ENCODE assay signal across 8 mouse cellular contexts in the genomic region with DNA sequence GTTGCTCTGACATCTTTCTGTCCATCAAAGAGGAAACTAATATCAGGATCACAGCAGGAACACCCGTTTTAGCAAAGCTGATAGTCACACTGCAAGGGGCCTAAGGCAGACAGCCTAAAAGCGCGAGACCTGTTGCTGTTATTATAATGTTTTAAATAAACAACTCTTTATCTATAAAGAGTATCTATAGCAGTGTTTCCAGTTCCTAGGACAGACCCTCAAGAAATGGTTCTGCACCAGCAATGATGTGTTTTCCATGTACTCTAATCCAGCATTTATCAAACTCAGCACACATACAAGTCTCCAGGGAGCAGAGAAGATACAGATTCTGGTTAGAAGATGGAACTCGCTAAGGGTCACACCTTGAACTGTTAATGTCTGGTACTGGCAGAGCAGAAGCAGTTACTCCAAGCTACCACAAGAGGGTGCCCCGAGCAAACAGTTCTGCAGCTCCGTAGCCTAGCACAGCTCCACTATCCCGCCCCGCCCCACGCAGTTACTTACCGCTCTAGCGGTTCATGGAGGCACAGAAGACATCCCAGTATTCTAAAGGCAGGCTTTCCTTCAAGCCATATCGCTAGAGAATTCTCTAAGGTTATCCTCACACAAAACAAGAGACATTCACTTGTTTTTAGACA.
DNase-seq lines count a peak whose midpoint lies in the region; ATAC-seq and TF ChIP-seq lines count a peak whose summit lies in the region.

No protein-coding gene starts in this region.

- peak; percentile 90 for TF ChIP-seq CTCF in brain, embryonic 14.5 days (IDR thresholded peaks at IDR 0.05; ENCODE audit: borderline replicate concordance, extremely low read depth, insufficient read depth, insufficient read length)

- no peaks in the 10 kb centered on the region for H3K27me3 ChIP-seq in heart, embryonic 15.5 days
- H3K27me3 ChIP-seq in liver, embryonic 11.5 days (replicated peaks; ENCODE audit: control insufficient read depth, insufficient read depth, low read length) = no peaks in the 10 kb centered on the region
- no peaks in the 10 kb centered on the region for H3K27me3 ChIP-seq in neural tube, embryonic 13.5 days

- H3K4me2 ChIP-seq in heart, embryonic 15.5 days = no peak overlapping the region
- no peak overlapping the region for H3K4me2 ChIP-seq in liver, embryonic 11.5 days
- no peak overlapping the region for H3K4me2 ChIP-seq in neural tube, embryonic 13.5 days

- no peak overlapping the region for H3K9ac ChIP-seq in heart, embryonic 15.5 days
- no peak overlapping the region for H3K9ac ChIP-seq in liver, embryonic 11.5 days (ENCODE audit: low read depth, low read length)
- H3K9ac ChIP-seq in neural tube, embryonic 13.5 days = no peak overlapping the region

- DNase-seq in CD4-positive helper T cell, adult 2 months (ENCODE audit: low read depth, low spot score) = peak; percentile 64
- peak; percentile 94 for DNase-seq in brain, embryonic 14.5 days (ENCODE audit: low read depth)
- peak; percentile 5 for DNase-seq in fat pad, adult 2 months (ENCODE audit: extremely low read depth, low read depth, low spot score)
- peak; percentile 88 for DNase-seq in kidney, postnatal 10 days
- DNase-seq in liver, embryonic 11.5 days (ENCODE audit: low spot score) = peak; percentile 45
- peak; percentile 62 for DNase-seq in telencephalon, adult 2 months (ENCODE audit: low read depth, low spot score)

- no peak for TF ChIP-seq POLR2A in brain, embryonic 14.5 days (IDR thresholded peaks at IDR 0.05; ENCODE audit: borderline replicate concordance, extremely low read depth, insufficient read depth, insufficient read length, poor library complexity, severe bottlenecking)

- no peaks in the 10 kb centered on the region for H3K36me3 ChIP-seq in heart, embryonic 15.5 days
- no peaks in the 10 kb centered on the region for H3K36me3 ChIP-seq in liver, embryonic 11.5 days (ENCODE audit: control insufficient read depth, insufficient read depth, low read length)
- no peaks in the 10 kb centered on the region for H3K36me3 ChIP-seq in neural tube, embryonic 13.5 days

- H3K27ac ChIP-seq in heart, embryonic 15.5 days = no peak overlapping the region
- no peak overlapping the region for H3K27ac ChIP-seq in liver, embryonic 11.5 days (ENCODE audit: low read depth, low read length)
- H3K27ac ChIP-seq in neural tube, embryonic 13.5 days (replicated peaks) = no peak overlapping the region

- no peak overlapping the region for H3K4me3 ChIP-seq in heart, embryonic 15.5 days
- H3K4me3 ChIP-seq in liver, embryonic 11.5 days (ENCODE audit: low read depth, low read length) = no peak overlapping the region
- no peak overlapping the region for H3K4me3 ChIP-seq in neural tube, embryonic 13.5 days

- H3K4me1 ChIP-seq in heart, embryonic 15.5 days (replicated peaks) = no peaks in the 10 kb centered on the region
- no peaks in the 10 kb centered on the region for H3K4me1 ChIP-seq in liver, embryonic 11.5 days (replicated peaks; ENCODE audit: control insufficient read depth, insufficient read depth, low read length)
- H3K4me1 ChIP-seq in neural tube, embryonic 13.5 days (replicated peaks) = no peaks in the 10 kb centered on the region

- no peaks in the 10 kb centered on the region for H3K9me3 ChIP-seq in heart, embryonic 15.5 days (replicated peaks)
- H3K9me3 ChIP-seq in liver, embryonic 11.5 days (ENCODE audit: control insufficient read depth, low read length) = no peaks in the 10 kb centered on the region
- no peaks in the 10 kb centered on the region for H3K9me3 ChIP-seq in neural tube, embryonic 13.5 days

- ATAC-seq in heart, embryonic 15.5 days (replicated peaks; ENCODE audit: insufficient number of reproducible peaks, insufficient read depth, low FRiP score, low read depth) = 0 out of 2 replicates have a peak, but pooled peaks have one; percentile 43
- ATAC-seq in liver, embryonic 11.5 days (replicated peaks; ENCODE audit: low FRiP score) = no peak
- peak; percentile 91 for ATAC-seq in neural tube, embryonic 13.5 days (ENCODE audit: low read depth)

- WGBS in heart, embryonic 15.5 days = 10% methylated on average over 12 of the region's 12 CpGs
- WGBS in liver, embryonic 11.5 days = 16% methylated on average over 12 of the region's 12 CpGs
- 20% methylated on average over 12 of the region's 12 CpGs for WGBS in neural tube, embryonic 13.5 days

Comparison
In these comparisons a context has a peak if more than half of its experiments do, and no peak if none do; other contexts are left out.
1. DNase-seq: peak in every context shown above with its lines; median percentile 94 in brain, embryonic 14.5 days; 88 in kidney, postnatal 10 days; 64 in CD4-positive helper T cell, adult 2 months; 62 in telencephalon, adult 2 months; 45 in liver, embryonic 11.5 days; 5 in fat pad, adult 2 months.